Mouse (Mus musculus) G1E (cell line): Measurements from ENCODE around the gene Pbx1.

ENCODE experiments used
- CTCF ChIP-seq: IDR thresholded peaks from 2 replicates; pipeline ENCODE4 v1.5.1; 2012; ENCODE audit warnings: low read depth, low read length, inconsistent platforms, mixed read lengths
- GATA1 ChIP-seq: IDR thresholded peaks from 2 replicates; pipeline ENCODE4 v1.6.1; 2012; ENCODE audit warnings: borderline replicate concordance, low read length, inconsistent platforms, mixed read lengths
- GATA2 ChIP-seq: IDR thresholded peaks from 2 replicates; pipeline ENCODE4 v1.6.1; 2012; ENCODE audit warnings: low read depth, low read length, inconsistent platforms, borderline replicate concordance
- POLR2AphosphoS5 ChIP-seq: IDR thresholded peaks from 2 replicates; pipeline ENCODE4 v1.6.1; 2012; ENCODE audit warnings: low read depth, low read length, inconsistent platforms; ENCODE audit not compliant: insufficient replicate concordance
- TAL1 ChIP-seq: conservative IDR thresholded peaks from 2 replicates; pipeline ENCODE4 v1.6.1; 2012; ENCODE audit warnings: low read depth, low read length, inconsistent platforms, mixed read lengths

- no peak for TF ChIP-seq GATA1
- no peak for TF ChIP-seq CTCF
- TF ChIP-seq TAL1: no peak
- TF ChIP-seq POLR2AphosphoS5: no peak
- TF ChIP-seq GATA2: no peak
These were observed 299 bp downstream of the Pbx1 start for GRCm38 (mm10) chr1:168431711-168432231.
